Mouse (Mus musculus) liver, adult 2 months (tissue): ENCODE measurements at regions not wholly inside any gene's neighbourhood (a gene's known extent, or its start where the extent isn't known, plus 50 kb on each side); places are given as distances from the start of the nearest gene placed in this dataset.
A peak's percentile ranks its signal among the peaks of the same experiment; 100 is the strongest.

Experiments
- DNase-seq: peaks from one replicate; pipeline ENCODE4 v3.0.0-alpha.2; 2011; ENCODE audit warnings: low read depth, low spot score; ENCODE audit errors: extremely low read depth
- H3K27ac ChIP-seq: fragments of 200-500 bp; replicated peaks from 2 replicates; pipeline ENCODE4 v1.5.1; 2012; ENCODE audit warnings: low read depth, mild to moderate bottlenecking, control low read depth, inconsistent platforms, low read length; ENCODE audit not compliant: insufficient read depth
- H3K27me3 ChIP-seq: fragments of 200-500 bp; 2 replicates; pipeline ENCODE4 v1.6.1; 2012; ENCODE audit warnings: mild to moderate bottlenecking, moderate library complexity, low read length, inconsistent platforms; ENCODE audit not compliant: control insufficient read depth, insufficient read depth
- H3K36me3 ChIP-seq: fragments of 200-500 bp; 2 replicates; pipeline ENCODE4 v1.6.1; 2012; ENCODE audit warnings: low read length, inconsistent platforms; ENCODE audit not compliant: control insufficient read depth, insufficient read depth
- H3K4me1 ChIP-seq: fragments of 200-500 bp; 2 replicates; pipeline ENCODE4 v1.6.1; 2011; ENCODE audit warnings: low read length; ENCODE audit not compliant: control insufficient read depth, insufficient read depth
- H3K4me3 ChIP-seq: fragments of 200-500 bp; 2 replicates; pipeline ENCODE4 v1.5.1; 2011; ENCODE audit warnings: low read depth, mild to moderate bottlenecking, control low read depth, low read length, moderate library complexity; ENCODE audit not compliant: insufficient read depth
- H3K79me2 ChIP-seq: fragments of 200-500 bp; 2 replicates; pipeline ENCODE4 v1.6.1; 2012; ENCODE audit warnings: inconsistent platforms, mild to moderate bottlenecking, low read length, moderate library complexity; ENCODE audit not compliant: control insufficient read depth, insufficient read depth
- H3K9ac ChIP-seq: fragments of 200-500 bp; 2 replicates; pipeline ENCODE4 v1.6.1; 2012; ENCODE audit warnings: low read depth, mild to moderate bottlenecking, control low read depth, inconsistent platforms, low read length
- CTCF ChIP-seq: fragments of 200-500 bp; IDR thresholded peaks from 2 replicates; pipeline ENCODE4 v1.5.1; 2011; ENCODE audit warnings: low read depth, low read length, control low read depth
- POLR2A ChIP-seq: fragments of 200-500 bp; IDR thresholded peaks from 2 replicates; pipeline ENCODE4 v1.6.1; 2011; ENCODE audit warnings: low read length, control low read depth; ENCODE audit not compliant: insufficient read depth; ENCODE audit errors: extremely low read depth
- WGBS: fragments of 180-500 bp; shearing (Covaris S2); methylation state at CpG from one replicate; pipeline ENCODE4 v1.1.7; 2018; 5-methylcytosine and 5-hydroxymethylcytosine counted together

DNA sequence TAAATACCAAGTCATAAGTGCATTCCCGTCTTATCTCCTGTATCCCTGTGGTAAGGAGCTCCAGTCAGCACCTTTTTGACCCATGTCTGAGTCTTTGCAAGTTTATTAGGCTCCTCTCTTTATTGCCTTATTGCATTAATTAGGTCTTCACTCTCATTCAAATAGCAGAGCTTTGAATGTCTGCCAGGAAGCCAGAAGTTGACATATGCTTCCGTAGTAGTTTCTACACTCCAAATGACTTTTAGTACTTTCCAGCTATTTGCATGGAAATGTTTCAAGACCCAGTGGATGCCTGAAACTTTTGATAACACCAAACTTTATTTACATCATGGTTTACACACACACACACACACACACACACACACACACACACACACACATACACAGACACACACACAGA is 153.2 kb upstream of the Tmem28 start:
- Histone ChIP-seq H3K27me3 (no peaks in the 10 kb centered on the region), H3K79me2 (no peaks in the 10 kb centered on the region), H3K27ac (no peak overlapping the region), H3K4me1 (no peaks in the 10 kb centered on the region), H3K9ac (no peak overlapping the region), H3K4me3 (no peak overlapping the region), H3K36me3 (no peaks in the 10 kb centered on the region)
- TF ChIP-seq POLR2A (no peak), CTCF (no peak)
- WGBS = 65% methylated on average over 2 of the region's 2 CpGs
- no peak for DNase-seq

- Histone ChIP-seq H3K79me2 (no peaks in the 10 kb centered on the region), H3K9ac (no peak overlapping the region), H3K27me3 (no peaks in the 10 kb centered on the region), H3K27ac (no peak overlapping the region), H3K36me3 (no peaks in the 10 kb centered on the region), H3K4me3 (no peak overlapping the region), H3K4me1 (no peaks in the 10 kb centered on the region)
- TF ChIP-seq POLR2A = no peak
- TF ChIP-seq CTCF = no peak
- DNase-seq = no peak
- 84% methylated on average over 3 of the region's 3 CpGs for WGBS
Measured at GRCm38 (mm10) chrX:99662566-99662965, 158.3 kb upstream of the Tmem28 start.

GRCm38 (mm10) chrX:99659496-99660140 is 161.2 kb upstream of the Tmem28 start:
- Histone ChIP-seq H3K79me2 (no peaks in the 10 kb centered on the region), H3K27ac (no peak overlapping the region), H3K36me3 (no peaks in the 10 kb centered on the region), H3K4me1 (no peaks in the 10 kb centered on the region), H3K9ac (no peak overlapping the region), H3K27me3 (no peaks in the 10 kb centered on the region), H3K4me3 (no peak overlapping the region)
- TF ChIP-seq CTCF (no peak), POLR2A (no peak)
- 38% methylated on average over 7 of the region's 8 CpGs for whole genome bisulfite sequencing
- no peak for DNase-seq

DNA sequence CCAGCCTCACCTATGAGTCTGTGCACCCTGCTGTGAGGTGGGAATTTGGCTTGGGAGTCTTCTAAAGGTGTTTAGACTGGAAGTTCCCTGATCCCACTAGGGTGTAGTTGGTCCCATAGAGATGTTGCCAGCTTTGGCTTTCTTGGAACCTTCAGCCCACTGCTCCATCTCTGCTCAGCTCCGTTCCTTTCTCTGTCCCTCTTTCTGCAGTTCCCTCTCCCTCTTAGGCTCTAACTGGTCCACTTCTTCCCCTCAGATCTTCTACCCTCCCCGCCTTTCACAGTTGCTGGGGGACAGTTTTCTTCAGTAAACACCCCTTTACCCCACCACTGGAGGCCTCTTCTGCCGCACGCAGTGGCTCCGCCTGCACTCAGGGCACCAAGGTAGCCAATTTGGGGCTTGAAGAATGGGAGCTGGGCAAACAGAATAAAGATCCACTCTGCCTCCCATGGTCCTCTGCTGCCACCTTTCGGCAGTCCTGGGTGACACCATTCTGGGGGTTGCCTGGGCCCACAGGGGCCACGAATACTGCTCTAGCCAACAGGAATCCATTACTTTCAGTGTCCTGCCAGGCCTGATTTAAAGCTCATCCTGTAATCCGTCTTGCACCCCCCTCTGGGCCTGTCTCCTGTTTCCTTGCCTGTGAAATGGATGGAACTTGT is 162.9 kb upstream of the Tmem28 start:
- no peaks in the 10 kb centered on the region for H3K4me1 ChIP-seq
- no peak overlapping the region for H3K4me3 ChIP-seq
- peak; percentile 11 for DNase-seq
- WGBS = 13% methylated on average over 7 of the region's 8 CpGs
- H3K79me2 ChIP-seq = no peaks in the 10 kb centered on the region
- TF ChIP-seq POLR2A (no peak), CTCF (peak; percentile 86)
- H3K36me3 ChIP-seq = no peaks in the 10 kb centered on the region
- no peak overlapping the region for H3K27ac ChIP-seq
- H3K27me3 ChIP-seq = no peaks in the 10 kb centered on the region
- no peak overlapping the region for H3K9ac ChIP-seq

DNA sequence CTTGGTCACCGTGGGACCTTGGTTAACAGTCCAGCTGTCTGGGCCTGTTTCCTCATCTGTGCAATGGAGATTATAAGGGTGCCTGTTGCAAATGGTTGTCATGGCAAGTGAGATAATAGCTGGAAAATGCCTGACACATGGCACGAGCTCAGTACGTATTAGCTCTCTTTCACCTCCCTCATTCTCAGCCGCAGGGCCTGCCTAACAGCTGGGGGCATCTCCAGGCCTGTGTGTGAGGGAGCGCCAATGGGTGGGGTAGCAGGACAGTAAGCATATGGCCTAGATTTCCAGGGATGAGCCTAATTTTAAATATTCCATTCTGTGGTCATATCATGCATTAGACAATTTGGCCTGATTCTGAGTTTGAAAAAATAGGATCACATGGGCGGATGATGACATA is 163.8 kb upstream of the Tmem28 start:
- 88% methylated on average over 6 of the region's 6 CpGs for WGBS
- H3K4me3 ChIP-seq = no peak overlapping the region
- H3K9ac ChIP-seq = no peak overlapping the region
- TF ChIP-seq CTCF (no peak), POLR2A (no peak)
- no peaks in the 10 kb centered on the region for H3K4me1 ChIP-seq
- DNase-seq = no peak
- no peaks in the 10 kb centered on the region for H3K27me3 ChIP-seq
- H3K36me3 ChIP-seq = no peaks in the 10 kb centered on the region
- H3K27ac ChIP-seq = no peak overlapping the region
- H3K79me2 ChIP-seq = no peaks in the 10 kb centered on the region

- no peaks in the 10 kb centered on the region for H3K4me1 ChIP-seq
- H3K79me2 ChIP-seq = no peaks in the 10 kb centered on the region
- H3K9ac ChIP-seq = no peak overlapping the region
- H3K4me3 ChIP-seq = no peak overlapping the region
- 55% methylated on average over 2 of the region's 2 CpGs for WGBS
- no peak overlapping the region for H3K27ac ChIP-seq
- TF ChIP-seq POLR2A (no peak), CTCF (no peak)
- H3K27me3 ChIP-seq = no peaks in the 10 kb centered on the region
- DNase-seq = no peak
- no peaks in the 10 kb centered on the region for H3K36me3 ChIP-seq
Measured at GRCm38 (mm10) chrX:99632211-99632775, 161.2 kb upstream of the Pja1 start.
